Mouse (Mus musculus) 3T3-L1 (cell line): ENCODE data around the gene 2310011J03Rik.
A peak's percentile ranks its signal among the peaks of the same experiment; 100 is the strongest.

Source experiments
- DNase-seq: peaks from one replicate; pipeline ENCODE4 v3.0.0-alpha.2; 2015; ENCODE audit warnings: low read depth, low spot score

2310011J03Rik gene

GRCm38 (mm10) chr10:80342305-80342748, 22.0 kb upstream of the 2310011J03Rik start:
- no peak for DNase-seq

GRCm38 (mm10) chr10:80341491-80342304, 21.4 kb upstream of the 2310011J03Rik start:
- DNase-seq, result no peak

GRCm38 (mm10) chr10:80341026-80341425, 20.7 kb upstream of the 2310011J03Rik start:
- DNase-seq, result no peak

- peak; percentile 85 for DNase-seq
Measured at GRCm38 (mm10) chr10:80339941-80340750, 19.8 kb upstream of the 2310011J03Rik start.

- DNase-seq, result no peak
Measured at GRCm38 (mm10) chr10:80336263-80336662, 15.9 kb upstream of the 2310011J03Rik start.

- DNase-seq, result no peak
Measured at GRCm38 (mm10) chr10:80332525-80332989, 12.2 kb upstream of the 2310011J03Rik start.

- DNase-seq, result no peak
Measured at GRCm38 (mm10) chr10:80331636-80332524, 11.5 kb upstream of the 2310011J03Rik start.

GRCm38 (mm10) chr10:80330888-80331287, 10.6 kb upstream of the 2310011J03Rik start:
- no peak for DNase-seq

GRCm38 (mm10) chr10:80330084-80330483, 9.7 kb upstream of the 2310011J03Rik start:
- no peak for DNase-seq

- DNase-seq, result peak; percentile 60
Measured at GRCm38 (mm10) chr10:80329273-80330081, 9.1 kb upstream of the 2310011J03Rik start, which contains the start of the genes Pcsk4 and Reep6. Gene Pcsk4 (minus strand): TSS chr10:80329498. Gene Reep6 (plus strand): TSS chr10:80329953.

- no peak for DNase-seq
Measured at GRCm38 (mm10) chr10:80325045-80325444, 4.7 kb upstream of the 2310011J03Rik start.

- DNase-seq, result no peak
Measured at GRCm38 (mm10) chr10:80324120-80325037, 4.0 kb upstream of the 2310011J03Rik start.

- peak; percentile 47 for DNase-seq
Measured at GRCm38 (mm10) chr10:80323261-80324119, 3.2 kb upstream of the 2310011J03Rik start.

- no peak for DNase-seq
Measured at GRCm38 (mm10) chr10:80322811-80323211, 2.5 kb upstream of the 2310011J03Rik start.

GRCm38 (mm10) chr10:80321670-80322581, 1.6 kb upstream of the 2310011J03Rik start:
- DNase-seq, result no peak

- no peak for DNase-seq
Measured at GRCm38 (mm10) chr10:80321014-80321669, 805 bp upstream of the 2310011J03Rik start.

- DNase-seq, result no peak
Measured at GRCm38 (mm10) chr10:80317011-80317410, 3.3 kb downstream of the 2310011J03Rik start.
